Mouse (Mus musculus): ENCODE results near the gene Gpatch8.
A peak's percentile ranks its signal among the peaks of the same experiment; 100 is the strongest.

The Gpatch8 gene

DNA sequence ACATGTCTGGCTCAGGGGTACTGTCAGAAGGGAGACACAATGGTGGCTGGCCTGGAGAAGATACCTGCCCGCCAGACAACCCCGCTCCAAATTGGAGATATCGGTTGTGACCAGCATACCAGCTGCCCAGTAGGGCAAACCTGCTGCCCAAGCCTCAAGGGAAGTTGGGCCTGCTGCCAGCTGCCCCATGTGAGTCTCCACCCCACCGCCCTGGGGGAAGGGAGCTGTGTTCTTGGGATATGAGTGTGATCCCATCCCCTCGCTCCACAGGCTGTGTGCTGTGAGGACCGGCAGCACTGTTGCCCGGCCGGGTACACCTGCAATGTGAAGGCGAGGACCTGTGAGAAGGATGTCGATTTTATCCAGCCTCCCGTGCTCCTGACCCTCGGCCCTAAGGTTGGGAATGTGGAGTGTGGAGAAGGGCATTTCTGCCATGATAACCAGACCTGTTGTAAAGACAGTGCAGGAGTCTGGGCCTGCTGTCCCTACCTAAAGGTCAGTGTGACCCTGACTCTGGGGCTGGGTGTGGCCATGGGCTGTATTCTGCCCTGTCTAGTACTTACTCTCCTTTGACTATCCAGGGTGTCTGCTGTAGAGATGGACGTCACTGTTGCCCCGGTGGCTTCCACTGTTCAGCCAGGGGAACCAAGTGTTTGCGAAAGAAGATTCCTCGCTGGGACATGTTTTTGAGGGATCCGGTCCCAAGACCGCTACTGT lies 120.3 kb downstream of the Gpatch8 start:
- DNase-seq (ENCODE audit: low read depth, low spot score) = no peak

DNA sequence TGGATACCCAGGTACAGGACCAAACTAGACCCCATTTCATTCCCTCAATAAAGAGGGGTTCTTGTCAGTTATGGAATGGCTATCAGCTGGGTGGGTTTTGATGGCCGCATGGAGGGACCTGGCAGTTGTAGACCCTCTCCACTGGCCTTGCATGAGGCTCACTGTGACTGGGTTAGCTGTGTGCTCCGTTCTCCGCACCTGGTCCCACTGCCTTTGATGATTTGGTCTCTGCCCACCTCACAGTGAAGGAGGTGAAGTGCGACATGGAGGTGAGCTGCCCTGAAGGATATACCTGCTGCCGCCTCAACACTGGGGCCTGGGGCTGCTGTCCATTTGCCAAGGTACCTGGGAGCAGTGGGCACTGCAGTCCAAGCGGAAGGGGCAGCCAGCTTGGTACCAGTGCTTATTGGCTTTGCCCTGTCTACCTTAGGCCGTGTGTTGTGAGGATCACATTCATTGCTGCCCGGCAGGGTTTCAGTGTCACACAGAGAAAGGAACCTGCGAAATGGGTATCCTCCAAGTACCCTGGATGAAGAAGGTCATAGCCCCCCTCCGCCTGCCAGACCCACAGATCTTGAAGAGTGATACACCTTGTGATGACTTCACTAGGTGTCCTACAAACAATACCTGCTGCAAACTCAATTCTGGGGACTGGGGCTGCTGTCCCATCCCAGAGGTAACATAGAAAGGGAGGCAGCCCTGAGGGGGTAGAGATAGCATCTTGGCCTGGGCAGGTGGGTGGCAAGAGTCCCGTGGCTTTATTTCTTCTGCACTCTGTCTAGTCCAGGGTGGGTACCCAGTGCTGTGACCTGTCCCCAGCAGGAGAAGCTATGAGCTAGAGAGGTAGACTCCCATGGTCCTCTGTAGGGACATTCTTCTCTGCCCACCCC lies 121.1 kb downstream of the Gpatch8 start:
- no peak for DNase-seq (ENCODE audit: low read depth, low spot score)

DNA sequence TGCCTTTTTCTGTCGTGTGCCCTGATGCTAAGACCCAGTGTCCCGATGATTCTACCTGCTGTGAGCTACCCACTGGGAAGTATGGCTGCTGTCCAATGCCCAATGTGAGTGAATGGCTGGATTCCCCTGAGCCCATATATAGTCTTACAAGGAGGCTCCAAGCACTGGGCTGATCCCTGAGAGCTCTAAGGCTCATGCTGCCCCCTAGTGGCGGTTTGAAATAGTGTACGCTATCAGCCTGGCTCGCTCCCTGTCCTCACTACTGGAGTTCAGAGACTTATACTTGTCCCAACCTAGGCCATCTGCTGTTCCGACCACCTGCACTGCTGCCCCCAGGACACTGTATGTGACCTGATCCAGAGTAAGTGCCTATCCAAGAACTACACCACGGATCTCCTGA lies 121.8 kb downstream of the Gpatch8 start:
- peak; percentile 80 for DNase-seq (ENCODE audit: low read depth, low spot score)

DNA sequence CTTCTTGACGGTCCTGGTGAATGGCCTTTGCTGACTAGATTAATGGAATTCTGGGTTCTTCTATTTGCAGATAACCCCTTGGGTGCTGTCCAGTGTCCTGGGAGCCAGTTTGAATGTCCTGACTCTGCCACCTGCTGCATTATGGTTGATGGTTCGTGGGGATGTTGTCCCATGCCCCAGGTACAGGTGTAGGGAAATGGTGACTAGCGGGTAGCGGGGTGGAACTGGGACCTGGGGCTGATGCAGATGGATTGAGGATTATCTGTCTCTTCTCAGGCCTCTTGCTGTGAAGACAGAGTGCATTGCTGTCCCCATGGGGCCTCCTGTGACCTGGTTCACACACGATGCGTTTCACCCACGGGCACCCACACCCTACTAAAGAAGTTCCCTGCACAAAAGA lies 122.3 kb downstream of the Gpatch8 start:
- DNase-seq (ENCODE audit: low read depth, low spot score) = no peak

DNA sequence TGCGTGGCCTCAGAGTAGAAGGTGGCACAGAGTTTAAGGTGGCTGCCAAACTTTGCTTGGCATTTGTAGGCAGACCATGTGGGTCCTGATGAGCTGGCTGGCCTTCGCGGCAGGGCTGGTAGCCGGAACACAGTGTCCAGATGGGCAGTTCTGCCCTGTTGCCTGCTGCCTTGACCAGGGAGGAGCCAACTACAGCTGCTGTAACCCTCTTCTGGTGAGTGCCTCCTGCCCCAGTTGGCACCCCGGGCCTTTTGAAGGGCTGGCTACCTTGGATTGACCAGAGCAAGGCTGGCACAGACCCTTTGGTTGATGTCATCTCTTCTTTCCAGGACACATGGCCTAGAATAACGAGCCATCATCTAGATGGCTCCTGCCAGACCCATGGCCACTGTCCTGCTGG lies 123.3 kb downstream of the Gpatch8 start:
- peak; percentile 91 for DNase-seq (ENCODE audit: low read depth, low spot score)

DNA sequence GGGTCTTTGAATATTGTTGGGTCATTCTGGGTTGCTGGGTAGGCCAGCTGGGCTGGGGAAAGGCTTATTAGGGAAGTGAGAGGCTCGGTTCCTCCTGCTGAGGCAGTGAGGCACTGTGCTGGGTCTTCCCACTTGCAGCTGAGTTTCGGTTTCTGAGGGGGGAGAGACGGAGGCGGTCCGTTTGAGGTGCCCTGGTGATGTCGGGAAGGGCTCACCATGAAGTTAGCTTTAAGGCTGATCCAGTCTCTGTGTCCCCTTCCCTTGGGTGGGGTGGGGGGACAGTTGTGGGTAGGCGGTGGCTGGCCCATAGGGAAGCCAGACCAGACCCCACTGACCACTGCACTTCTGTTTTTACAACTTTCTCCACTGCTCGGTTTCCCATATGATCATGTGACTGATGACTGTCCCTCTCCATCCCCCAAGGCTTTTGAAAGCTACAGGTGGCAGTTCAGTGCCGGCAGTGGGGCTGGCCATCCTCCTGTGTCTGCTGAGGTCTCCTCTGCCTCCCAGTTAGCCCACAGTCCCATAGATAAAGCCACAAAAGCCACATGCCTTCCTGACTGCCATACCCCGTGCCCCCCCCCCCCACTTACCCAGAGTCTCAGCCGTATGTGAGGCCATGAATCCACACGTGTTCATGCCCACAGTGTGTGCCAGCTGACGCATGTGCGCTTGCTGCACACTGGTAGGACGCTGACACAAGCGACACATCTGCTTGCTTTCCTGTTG lies 123.9 kb downstream of the Gpatch8 start:
- DNase-seq (ENCODE audit: low read depth, low spot score) = no peak

DNA sequence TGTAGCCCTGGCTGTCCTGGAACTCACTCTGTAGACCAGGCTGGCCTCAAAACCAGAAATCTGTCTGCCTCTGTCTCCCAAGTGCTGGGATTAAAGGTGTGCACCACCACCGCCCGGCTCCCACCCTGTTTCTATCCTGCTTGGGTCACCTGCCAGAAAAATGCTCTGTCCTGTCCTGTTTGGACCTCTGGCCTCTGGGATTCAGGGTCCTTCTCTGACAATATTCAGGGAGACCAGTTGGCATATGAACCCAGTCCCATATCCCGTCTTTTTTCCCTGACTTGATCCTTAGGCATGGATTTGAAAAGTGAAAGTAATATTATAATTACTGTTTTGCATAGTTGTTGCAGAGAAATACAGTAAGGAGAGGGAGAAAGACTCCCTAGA lies 124.5 kb downstream of the Gpatch8 start:
- no peak for DNase-seq (ENCODE audit: low read depth, low spot score)

DNA sequence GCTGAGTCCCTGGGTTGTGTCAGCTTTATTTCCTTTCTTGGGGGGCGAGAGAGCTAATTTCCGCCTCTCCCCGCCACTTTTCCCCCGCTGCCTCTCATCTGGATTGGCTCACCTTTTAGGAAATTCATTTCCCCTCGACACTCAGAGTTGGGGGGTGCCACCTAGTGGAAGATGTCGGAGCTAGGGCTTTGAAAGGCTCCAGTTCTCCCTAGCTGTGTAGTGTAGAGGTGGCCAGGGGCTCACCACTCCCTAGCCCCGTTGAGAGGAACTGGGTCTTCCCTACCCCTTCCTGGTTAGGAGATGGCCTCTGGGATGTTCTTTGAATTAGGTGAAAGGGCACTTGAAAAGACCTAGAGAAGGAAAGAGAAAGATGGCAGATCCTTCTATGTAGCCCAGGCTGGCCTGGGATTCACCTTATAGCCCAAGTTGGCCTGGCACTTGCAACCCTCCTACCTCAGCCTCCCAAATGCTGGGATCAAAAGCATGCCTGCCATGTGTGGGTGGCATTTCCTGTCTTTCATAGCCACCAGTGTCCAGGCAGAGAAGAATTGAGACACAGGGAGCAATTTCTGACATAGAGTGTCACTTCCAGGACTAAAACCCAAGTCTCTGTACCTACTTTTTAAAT lies 125.1 kb downstream of the Gpatch8 start:
- no peak for DNase-seq (ENCODE audit: low read depth, low spot score)

DNA sequence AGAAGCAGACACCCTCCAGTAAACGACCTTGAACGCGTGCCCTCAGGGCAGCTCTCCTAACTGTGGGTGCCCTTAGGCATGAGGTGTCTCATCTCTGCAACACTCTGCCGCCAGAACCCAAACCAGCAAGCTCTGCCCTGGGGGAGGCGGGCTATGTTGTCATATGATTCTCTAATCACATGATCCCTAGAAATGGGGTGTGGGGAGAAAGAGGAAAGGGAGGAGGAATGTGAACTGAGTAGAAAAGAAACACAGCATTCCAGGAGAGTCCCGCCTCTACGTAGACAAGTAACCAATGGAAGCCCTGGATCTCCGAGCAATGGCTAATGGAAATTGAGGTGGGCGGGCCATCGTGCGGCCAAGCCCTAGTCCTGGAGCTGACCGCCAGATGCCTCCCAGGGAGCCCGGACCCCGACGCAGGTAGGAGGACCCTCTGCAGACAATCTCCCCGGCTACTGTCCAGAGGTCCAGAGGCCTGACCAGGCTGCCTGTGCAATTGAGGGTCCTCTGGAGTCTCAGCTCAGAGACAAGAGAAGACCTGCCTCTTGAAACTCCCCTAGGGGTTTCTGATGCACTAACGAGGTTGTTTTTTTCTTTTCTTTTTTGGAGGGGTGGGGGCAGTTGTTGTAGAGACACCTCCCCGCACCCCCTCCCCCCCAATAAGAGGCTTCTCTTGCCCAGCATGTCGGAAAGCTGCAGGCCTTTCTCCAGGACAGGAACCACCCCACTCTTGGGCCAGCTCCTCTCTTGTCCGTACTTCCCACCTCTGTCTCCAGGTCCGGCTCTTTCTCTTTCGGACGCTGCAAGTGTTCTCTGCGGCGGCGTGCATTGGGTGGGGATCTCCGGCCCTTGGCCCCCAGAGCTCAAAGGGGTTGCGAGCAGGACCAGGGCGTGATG lies 125.8 kb downstream of the Gpatch8 start, which contains the start of gene Grn:
TSS of gene Grn (plus strand) at position 195 of the 897 bp plus-strand sequence.
- DNase-seq (ENCODE audit: low read depth, low spot score) = peak; percentile 93

DNA sequence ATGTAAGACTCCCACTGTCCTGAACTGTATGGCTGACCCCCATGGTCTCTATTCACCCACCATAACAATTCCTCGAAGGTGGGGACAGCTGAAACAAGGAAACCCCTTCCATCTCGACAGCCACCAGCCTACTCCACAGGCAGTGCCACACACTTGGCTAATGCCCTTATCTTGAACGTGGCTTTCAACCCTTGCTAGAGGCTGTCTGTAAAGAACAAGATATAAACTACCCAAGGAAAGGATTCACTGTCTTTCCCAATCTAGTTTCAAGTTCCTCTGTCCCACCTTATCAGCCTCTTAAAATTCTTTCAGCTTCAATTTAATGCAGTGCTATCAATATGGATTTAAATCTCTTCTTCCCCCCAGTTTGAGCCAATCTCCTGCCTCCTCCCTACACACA lies 126.6 kb downstream of the Gpatch8 start:
- DNase-seq (ENCODE audit: low read depth, low spot score) = no peak

DNA sequence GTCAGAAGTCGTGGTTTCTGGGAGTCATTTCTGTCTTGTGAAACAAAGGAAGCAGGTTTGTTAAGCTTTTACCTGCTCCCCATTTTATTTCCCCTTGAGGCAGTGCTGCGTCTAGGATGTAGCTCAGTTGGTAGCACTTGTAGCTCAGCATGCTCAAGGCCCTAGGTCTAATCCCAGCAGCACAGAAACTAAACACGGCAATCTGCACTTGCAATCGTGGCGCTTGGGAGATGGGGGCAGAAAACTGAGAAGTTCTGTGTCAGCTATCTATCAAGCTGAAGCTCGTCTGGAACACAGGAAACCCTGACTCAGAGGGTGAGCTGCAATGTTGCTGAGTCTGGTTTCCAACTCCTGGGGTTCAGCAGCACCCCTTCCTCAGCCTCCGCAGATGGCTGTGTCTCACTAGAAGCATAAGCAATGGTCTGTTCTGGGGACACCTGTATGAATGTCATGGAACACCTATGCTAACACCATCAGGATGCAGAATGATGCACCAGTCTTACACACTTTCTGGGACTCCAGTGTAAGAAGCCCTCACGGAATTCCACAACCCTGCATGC lies 127.1 kb downstream of the Gpatch8 start:
- no peak for DNase-seq (ENCODE audit: low read depth, low spot score)
